Mouse (Mus musculus) ES-E14 (cell line): ENCODE results near the gene Trim8. TPM values are rescaled to one million over a fixed set of nuclear protein-coding genes. Genes with fewer than 3 reads are reported as not detected.

Experiments
- DNase-seq: peaks from one replicate; pipeline ENCODE4 v3.0.0-alpha.2; 2013; ENCODE audit warnings: low read depth, low spot score
- H3K27ac ChIP-seq: 2 replicates; pipeline ENCODE4 v1.5.1; 2012; ENCODE audit warnings: low read depth, mild to moderate bottlenecking, low read length, moderate library complexity, mixed read lengths; ENCODE audit not compliant: poor library complexity, insufficient read depth, severe bottlenecking
- H3K36me3 ChIP-seq: 2 replicates; pipeline ENCODE4 v1.6.1; 2012; ENCODE audit warnings: mild to moderate bottlenecking, low read length, moderate library complexity, mixed read lengths; ENCODE audit not compliant: control insufficient read depth, poor library complexity, insufficient read depth, severe bottlenecking
- H3K4me1 ChIP-seq, 2 experiments: fragments of 150-350 bp in 1 of 2; sonication (generic) in 1 of 2; 2 replicates each; pipeline ENCODE4 v1.6.1; 2012; ENCODE audit warnings: low read length in 2 of 2, mild to moderate bottlenecking in 1 of 2, mixed read lengths in 1 of 2; ENCODE audit not compliant: control insufficient read depth in 2 of 2, insufficient read depth in 2 of 2, poor library complexity in 1 of 2
- H3K4me3 ChIP-seq, 2 experiments: fragments of 150-350 bp in 1 of 2; sonication (generic) in 1 of 2; 2 replicates each; pipeline ENCODE4 v1.5.1; 2012; ENCODE audit warnings: low read length in 2 of 2, low read depth in 1 of 2, mild to moderate bottlenecking in 1 of 2, mixed read lengths in 1 of 2; ENCODE audit not compliant: insufficient read depth in 1 of 2, poor library complexity in 1 of 2, severe bottlenecking in 1 of 2
- H3K9ac ChIP-seq: 2 replicates; pipeline ENCODE4 v1.6.1; 2012; ENCODE audit warnings: low read depth, mild to moderate bottlenecking, low read length, mixed read lengths; ENCODE audit not compliant: poor library complexity, insufficient read depth, severe bottlenecking
- H3K9me3 ChIP-seq: fragments of 150-350 bp; sonication (generic); 2 replicates; pipeline ENCODE4 v1.6.1; 2012; ENCODE audit warnings: low read depth, mild to moderate bottlenecking, low read length; ENCODE audit not compliant: control insufficient read depth, insufficient read depth
- CHD2 ChIP-seq: IDR thresholded peaks from 2 replicates; pipeline ENCODE4 v1.6.1; 2014; ENCODE audit warnings: mild to moderate bottlenecking, low read depth, low read length, inconsistent platforms
- HCFC1 ChIP-seq: IDR thresholded peaks from 2 replicates; pipeline ENCODE4 v1.6.1; 2012; ENCODE audit warnings: low read length, inconsistent platforms, borderline replicate concordance; ENCODE audit not compliant: insufficient read depth
- MAFK ChIP-seq: IDR thresholded peaks from 2 replicates; pipeline ENCODE4 v1.6.1; 2014; ENCODE audit warnings: mild to moderate bottlenecking, low read depth, low read length, inconsistent platforms; ENCODE audit not compliant: insufficient read depth
- ZC3H11A ChIP-seq: IDR thresholded peaks from 2 replicates; pipeline ENCODE4 v1.6.1; 2012; ENCODE audit warnings: low read depth, mild to moderate bottlenecking, inconsistent platforms, low read length, borderline replicate concordance
- ZNF384 ChIP-seq: IDR thresholded peaks from 2 replicates; pipeline ENCODE4 v1.6.1; 2012; ENCODE audit warnings: low read depth, low read length, inconsistent platforms
- in situ Hi-C, 2 experiments: fragments of 600-800 bp; cut with MboI; formaldehyde crosslinking; loops; one replicate each; pipeline ENCODE4 v1.15.1; 2025; ENCODE audit warnings: low sequenced_read_pairs in 2 of 2, inconsistent platforms in 1 of 2; ENCODE audit not compliant: unreplicated experiment in 2 of 2
- total RNA-seq: library from RNA; depleted of rRNA; stranded (reverse); fragments of 300-350 nt; gene quantifications from 2 replicates; pipeline ENCODE4 v1.2.3, GENCODE M21; 2012

The Trim8 gene
- total RNA-seq, 1 experiment, result 26.1 TPM

GRCm38 (mm10) chr19:46459256-46459655 is 42.2 kb upstream of the Trim8 start:
- Histone ChIP-seq H3K27ac (no peak overlapping the region), H3K9me3 (no peaks in the 10 kb centered on the region), H3K36me3 (peaks cover 2% of the 10 kb centered on the region; the same call in 1 of the 2 replicates), H3K4me3 (no peak overlapping the region), H3K9ac (no peak overlapping the region), H3K4me1 (no peaks in the 10 kb centered on the region)
- DNase-seq, result no peak
- TF ChIP-seq ZC3H11A, result no peak
- in situ Hi-C loops, result no loop called here

- Histone ChIP-seq H3K9ac (no peak overlapping the region), H3K9me3 (no peaks in the 10 kb centered on the region), H3K4me1 (no peaks in the 10 kb centered on the region), H3K27ac (no peak overlapping the region), H3K36me3 (peaks cover 2% of the 10 kb centered on the region; the same call in 1 of the 2 replicates), H3K4me3 (no peak overlapping the region)
- no peak for TF ChIP-seq ZNF384
- in situ Hi-C loops, result no loop called here
- no peak for DNase-seq
Observed at GRCm38 (mm10) chr19:46459889-46460288, 41.6 kb upstream of the Trim8 start.

- H3K9me3 ChIP-seq, result no peaks in the 10 kb centered on the region
- in situ Hi-C loops, result no loop called here
- peaks cover 2% of the 10 kb centered on the region; the same call in 1 of the 2 replicates for H3K36me3 ChIP-seq
- no peak overlapping the region for H3K27ac ChIP-seq
- H3K4me1 ChIP-seq, result peaks cover 0 to 2% of the 10 kb centered on the region in 2 experiments; a peak in 1 of 4 replicates
- H3K4me3 ChIP-seq, result no peak overlapping the region
- H3K9ac ChIP-seq, result no peak overlapping the region
- TF ChIP-seq HCFC1, result no peak
- TF ChIP-seq ZC3H11A, result no peak
- no peak for TF ChIP-seq CHD2
- no peak for TF ChIP-seq MAFK
- TF ChIP-seq ZNF384, result no peak
- no peak for DNase-seq
Observed at GRCm38 (mm10) chr19:46462574-46462973, 38.9 kb upstream of the Trim8 start.

DNA sequence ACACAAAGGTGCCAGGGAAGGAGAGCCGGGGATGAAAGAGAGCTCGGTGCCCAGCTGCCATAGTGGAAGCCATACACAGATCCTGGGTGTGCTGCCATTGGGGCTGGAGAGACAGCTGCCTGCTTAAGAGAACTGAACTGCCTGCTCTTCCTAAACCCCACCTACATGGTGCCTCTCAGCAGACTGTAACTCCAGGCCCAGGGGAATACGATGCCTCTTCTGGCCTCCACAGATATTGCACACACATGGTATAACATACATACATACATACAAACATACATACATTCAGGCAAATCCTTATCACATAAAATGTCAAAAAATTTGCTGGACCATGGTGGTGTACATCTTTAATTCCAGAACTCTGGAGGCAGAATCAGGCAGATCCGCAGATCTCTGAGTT is 38.1 kb upstream of the Trim8 start:
- H3K9ac ChIP-seq, result no peak overlapping the region
- H3K4me1 ChIP-seq, result peaks cover 0 to 2% of the 10 kb centered on the region in 2 experiments; a peak in 1 of 4 replicates
- peaks cover 2% of the 10 kb centered on the region; the same call in 1 of the 2 replicates for H3K36me3 ChIP-seq
- in situ Hi-C loops, result no loop called here
- H3K4me3 ChIP-seq, result no peak overlapping the region
- no peak overlapping the region for H3K27ac ChIP-seq
- no peak for TF ChIP-seq ZC3H11A
- TF ChIP-seq MAFK, result no peak
- no peak for TF ChIP-seq HCFC1
- no peak for TF ChIP-seq CHD2
- no peak for TF ChIP-seq ZNF384
- H3K9me3 ChIP-seq, result no peaks in the 10 kb centered on the region
- DNase-seq, result no peak

DNA sequence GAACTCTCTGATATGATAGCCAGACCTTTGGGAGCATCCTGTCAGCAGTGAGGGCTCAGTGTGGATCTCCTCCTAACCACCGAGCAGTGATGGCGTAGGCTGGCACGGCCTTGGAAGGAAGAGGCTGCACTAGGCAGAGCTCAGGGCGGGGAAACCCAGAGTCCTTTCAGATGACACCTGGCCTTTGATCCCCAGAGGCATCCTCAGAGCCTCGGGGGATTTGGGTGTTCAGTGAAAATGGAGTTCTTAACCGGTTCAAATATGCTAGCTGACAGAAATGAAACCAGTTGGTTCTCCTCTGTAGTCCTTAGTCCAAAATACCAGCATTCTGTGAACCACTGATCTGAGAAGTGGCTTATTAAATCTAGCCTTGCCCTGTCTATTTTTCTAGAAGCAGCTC is 35.3 kb upstream of the Trim8 start:
- H3K4me1 ChIP-seq, result peaks cover 6 to 10% of the 10 kb centered on the region in 2 experiments; a peak in 3 of 4 replicates
- no peak overlapping the region for H3K27ac ChIP-seq
- H3K4me3 ChIP-seq, result no peak overlapping the region
- no peak for DNase-seq
- no peak overlapping the region for H3K9ac ChIP-seq
- H3K9me3 ChIP-seq, result no peaks in the 10 kb centered on the region
- in situ Hi-C loops, result no loop called here
- TF ChIP-seq ZNF384 (no peak), MAFK (no peak), ZC3H11A (no peak), CHD2 (no peak), HCFC1 (no peak)
- no peaks in the 10 kb centered on the region for H3K36me3 ChIP-seq
